Mouse (Mus musculus) Muller cell, postnatal 12 days (primary cell): Measurements from ENCODE around the gene Gm21818.
"Not testable (repeated sequence)": the region's sequence is repeated elsewhere in the genome, so short reads cannot be mapped to it uniquely, and the experiment has no call there.

Experiments
- DNase-seq: peaks from one replicate; pipeline ENCODE4 v3.0.0-alpha.2; 2015; ENCODE audit errors: inconsistent ontology term

Gene Gm21818

DNA sequence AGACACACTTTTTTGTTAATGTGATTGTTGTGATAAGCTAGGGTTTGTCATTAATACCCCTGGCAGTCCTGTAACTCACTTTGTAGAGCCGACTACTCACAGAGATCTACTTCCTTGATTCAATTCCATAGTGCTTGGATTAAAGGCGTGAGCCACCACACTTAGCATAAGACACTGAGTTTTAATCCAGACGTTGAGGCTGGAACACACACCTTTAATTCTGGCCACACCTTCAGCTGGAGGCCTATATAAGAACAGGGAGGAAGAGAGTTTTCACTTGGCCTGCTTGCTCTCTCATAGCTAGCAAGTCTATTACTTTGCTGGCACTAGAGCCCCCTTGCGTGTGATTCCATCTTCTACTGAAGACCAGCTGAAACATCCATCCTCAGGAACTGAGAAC is at the start of gene Gm21818:
Gm21818 (plus strand) TSS at position 301 of the 400 bp plus-strand sequence.
- not testable (repeated sequence) for DNase-seq

DNA sequence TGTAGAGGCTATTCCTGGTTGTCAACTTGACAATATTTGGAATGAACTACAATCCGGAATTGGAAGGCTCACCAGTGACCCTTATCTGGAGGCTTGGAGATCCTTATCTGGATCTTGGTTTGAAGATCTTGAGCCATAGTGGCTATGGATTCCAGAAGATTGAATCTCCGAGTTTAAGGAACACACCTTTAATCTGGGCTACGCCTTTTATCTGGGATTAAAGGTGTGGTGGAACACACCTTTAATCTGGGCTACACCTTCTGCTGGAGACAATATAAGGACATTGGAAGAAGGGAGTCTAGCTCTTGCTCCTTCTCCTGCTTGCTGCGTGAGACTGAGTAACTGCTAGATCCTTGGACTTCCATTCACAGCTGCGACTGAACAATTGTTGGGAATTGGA is 32.3 kb upstream of the Gm21818 start, which contains the start of gene Gm20767:
Gm20767 (plus strand) TSS at position 301 of the 400 bp plus-strand sequence.
- DNase-seq = not testable (repeated sequence)

DNA sequence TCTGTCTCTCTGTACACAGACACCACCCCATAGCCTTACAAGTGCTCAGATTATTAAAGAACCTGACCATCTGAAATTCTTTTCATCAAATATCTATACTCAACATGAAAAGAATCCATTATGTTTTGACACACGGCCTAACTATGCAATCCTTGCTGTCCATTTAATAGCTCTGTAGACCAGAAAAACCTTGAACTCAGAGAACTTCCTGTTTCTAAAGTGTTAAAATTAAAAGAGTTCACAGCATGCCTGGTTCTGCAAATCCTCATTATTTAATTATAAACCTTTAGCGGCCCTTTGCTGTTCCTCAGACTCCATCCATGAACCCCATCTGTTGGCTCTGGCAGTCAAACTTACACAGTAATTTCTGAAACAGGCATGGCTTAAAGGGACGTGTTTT is 29.9 kb upstream of the Gm21818 start:
- not testable (repeated sequence) for DNase-seq

DNA sequence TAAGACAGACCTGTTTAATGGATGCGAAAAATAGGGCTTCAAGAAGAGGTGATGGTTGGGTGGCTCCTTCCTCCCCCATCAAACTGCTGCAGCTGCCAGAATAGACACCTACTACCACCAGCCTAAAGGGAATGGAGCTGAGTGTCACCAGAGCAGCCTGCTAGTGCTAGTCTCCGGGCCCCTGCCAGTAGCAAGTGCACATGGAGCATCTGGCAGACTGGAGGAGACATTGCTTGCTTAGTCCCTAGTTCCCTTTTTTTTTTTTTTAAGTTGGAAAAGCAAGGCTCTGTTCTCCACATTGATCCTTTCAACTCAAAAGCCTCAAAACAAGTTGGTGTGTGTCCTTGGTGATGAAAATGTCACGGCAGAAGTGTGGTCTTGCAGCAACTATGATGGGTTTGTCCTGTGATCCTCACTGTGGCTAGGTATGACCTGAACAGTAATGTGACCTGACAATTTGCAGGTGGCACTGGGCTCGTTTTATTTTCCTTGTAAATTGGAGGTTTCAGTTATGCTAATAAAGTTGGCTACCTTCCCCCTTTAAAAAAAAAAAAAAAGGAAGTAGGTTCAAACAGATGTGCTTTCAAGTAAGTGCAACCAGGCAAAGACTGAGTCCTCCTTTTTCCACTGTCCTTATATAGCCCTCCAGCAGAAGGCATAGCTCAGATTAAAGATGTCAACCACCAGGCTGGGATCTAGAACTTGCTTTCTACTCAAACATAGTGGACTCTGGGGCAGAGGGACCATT is 22.4 kb upstream of the Gm21818 start:
- not testable (repeated sequence) for DNase-seq

DNA sequence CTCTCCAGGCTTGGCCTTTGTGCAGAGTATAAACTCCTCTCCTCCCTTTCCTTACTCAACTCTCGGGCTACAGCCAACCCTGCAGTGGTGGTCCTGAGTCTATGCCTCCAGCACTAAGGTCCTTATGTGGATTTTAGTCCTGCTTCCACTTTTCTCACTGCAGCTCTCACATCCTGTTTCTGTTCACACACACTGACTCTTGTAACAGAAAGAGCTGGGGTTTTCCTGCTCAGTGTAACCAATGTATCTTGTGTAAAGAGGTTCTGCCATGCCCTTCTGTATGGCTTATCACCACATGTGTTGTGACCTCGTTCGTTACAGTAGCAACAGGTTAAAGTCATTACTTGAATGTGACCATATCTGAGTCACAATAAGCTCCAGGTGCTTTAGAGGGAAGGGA is 21.6 kb upstream of the Gm21818 start:
- DNase-seq = not testable (repeated sequence)

DNA sequence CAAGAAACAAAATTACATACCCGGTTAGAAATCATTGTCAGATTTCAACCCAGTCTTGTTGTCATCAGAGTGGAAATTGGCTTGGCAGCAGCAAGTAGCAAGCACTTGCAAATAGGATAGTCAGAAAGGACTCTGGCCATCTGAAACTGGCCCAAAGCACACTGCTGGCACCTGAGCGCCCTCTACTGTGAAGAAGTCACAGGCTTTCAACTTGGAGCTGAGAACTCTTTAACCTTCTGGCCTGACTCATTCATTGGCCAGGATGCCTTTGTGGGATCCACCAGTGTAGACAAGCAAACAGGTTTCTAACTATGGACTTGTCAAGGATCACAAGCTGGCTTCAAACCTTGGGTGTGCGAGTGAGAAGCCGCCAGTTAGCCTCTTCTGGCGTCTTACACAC is 3.9 kb upstream of the Gm21818 start:
- DNase-seq = not testable (repeated sequence)

DNA sequence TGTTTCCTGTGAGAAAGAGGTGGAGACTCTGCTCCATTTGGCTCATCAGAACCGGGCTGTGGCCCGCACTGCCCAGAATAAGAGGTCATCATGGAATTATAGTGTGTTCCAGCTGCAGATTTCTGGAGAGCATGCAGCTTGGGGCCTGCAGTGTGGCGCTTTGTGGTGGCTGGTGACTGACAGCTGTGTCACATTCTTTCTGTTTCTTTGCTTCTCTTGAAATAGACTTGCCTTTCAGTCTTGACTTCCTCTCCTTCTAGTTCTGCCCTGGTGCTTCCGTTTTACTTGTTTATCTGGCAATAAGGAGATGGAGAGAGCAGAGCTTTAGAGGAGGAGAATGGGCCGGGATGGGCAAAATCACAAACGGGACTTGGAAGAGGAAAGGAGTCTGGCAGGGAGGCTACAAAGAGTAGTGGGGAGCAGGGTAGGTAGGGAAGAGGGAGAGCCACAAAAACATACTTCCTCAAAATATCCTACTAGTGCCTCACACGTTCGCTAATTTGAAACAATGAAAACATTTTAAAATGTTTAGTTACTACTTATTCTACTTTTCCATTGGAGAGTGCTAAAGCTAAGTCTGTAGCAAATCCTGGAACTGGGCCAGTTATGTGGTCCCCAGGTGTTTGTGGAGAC is 24.1 kb downstream of the Gm21818 start:
- DNase-seq = not testable (repeated sequence)

DNA sequence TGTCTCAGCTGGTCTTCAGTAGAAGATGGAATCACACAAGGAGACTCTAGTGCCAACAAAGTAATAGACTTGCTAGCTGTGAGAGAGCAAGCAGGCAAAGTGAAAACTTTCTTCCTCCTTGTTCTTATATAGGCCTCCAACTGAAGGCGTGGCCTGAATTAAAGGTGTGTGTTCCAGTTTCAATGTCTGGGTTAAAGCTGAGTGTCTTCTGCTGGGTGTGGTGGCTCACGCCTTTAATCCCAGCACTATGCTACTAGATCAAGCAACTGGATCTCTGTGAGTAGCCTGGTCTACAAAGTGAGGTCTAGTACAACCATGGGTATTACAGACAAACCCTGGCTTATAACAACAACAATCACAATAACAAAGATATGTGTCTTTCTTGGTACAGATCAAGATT is 43.6 kb downstream of the Gm21818 start, which contains the start of gene Gm21762:
Gm21762 (minus strand) TSS at position 101 of the 400 bp plus-strand sequence.
- DNase-seq = not testable (repeated sequence)

DNA sequence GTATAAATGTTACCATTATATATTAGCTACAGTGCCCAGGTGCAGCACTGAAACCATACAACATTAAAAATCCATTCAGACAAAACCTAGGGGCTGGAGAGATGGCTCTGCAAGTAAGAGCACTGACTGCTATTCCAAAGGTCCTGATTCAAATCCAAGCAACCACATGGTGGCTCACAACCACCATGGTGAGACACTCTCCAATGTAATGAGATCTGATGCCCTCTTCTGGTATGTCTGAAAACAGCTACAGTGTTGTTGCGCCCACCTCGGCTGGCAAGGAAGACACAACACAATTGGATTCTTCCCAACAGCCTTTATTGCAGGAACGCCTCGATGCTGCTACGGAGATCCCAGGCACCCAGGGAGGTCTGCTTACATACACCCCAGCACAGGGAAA is 48.7 kb downstream of the Gm21818 start:
- not testable (repeated sequence) for DNase-seq

DNA sequence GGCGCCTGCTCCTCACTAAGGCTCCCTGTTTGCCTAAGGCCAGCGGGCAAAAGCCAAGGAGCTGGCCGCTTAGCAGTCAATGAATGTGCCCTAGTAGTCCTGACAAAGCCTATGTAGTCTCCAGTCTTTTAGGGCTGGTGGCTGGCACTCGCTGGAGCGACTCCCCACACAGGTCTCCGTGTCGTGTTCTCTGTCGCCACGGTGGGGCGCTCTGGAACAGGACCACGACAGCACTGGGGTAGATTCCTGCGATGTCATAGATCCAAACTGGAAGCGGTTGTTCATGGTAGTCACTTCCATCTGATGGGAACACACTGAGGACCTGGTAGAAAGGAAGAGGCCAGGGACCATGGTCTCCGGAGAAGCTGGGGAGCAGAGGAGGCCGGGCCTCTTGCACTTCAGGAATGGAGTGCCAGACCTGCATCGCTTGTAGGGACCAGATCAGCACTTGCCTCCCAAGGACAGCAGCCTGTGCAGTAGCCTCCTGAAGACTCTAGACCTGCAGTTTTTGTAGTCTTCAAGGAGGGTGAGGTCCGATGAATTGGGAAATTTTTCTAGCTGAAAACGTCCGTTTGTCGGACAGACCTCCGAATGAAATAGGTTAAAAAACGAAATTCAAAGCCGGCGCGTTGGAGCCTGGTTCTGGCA is 50.9 kb downstream of the Gm21818 start:
- DNase-seq = not testable (repeated sequence)
